Mouse (Mus musculus): ENCODE measurements at regions not wholly inside any gene's neighbourhood (a gene's known extent, or its start where the extent isn't known, plus 50 kb on each side); places are given as distances from the start of the nearest gene placed in this dataset.

GRCm38 (mm10) chr5:149956931-149957330 lies 61.5 kb upstream of the Rxfp2 start:
- WGBS: 94% methylated on average over 4 of the region's 4 CpGs
- Histone ChIP-seq H3K4me1 (0 out of 2 replicates have a peak, but pooled peaks cover 2% of the 10 kb centered on the region), H3K27ac (no peak overlapping the region), H3K9me3 (replicated peaks) (no peaks in the 10 kb centered on the region), H3K9ac (no peak overlapping the region), H3K27me3 (no peaks in the 10 kb centered on the region), H3K4me2 (no peak overlapping the region), H3K36me3 (no peaks in the 10 kb centered on the region), H3K4me3 (replicated peaks) (no peak overlapping the region)
- ATAC-seq (replicated peaks; ENCODE audit: low FRiP score): no peak

DNA sequence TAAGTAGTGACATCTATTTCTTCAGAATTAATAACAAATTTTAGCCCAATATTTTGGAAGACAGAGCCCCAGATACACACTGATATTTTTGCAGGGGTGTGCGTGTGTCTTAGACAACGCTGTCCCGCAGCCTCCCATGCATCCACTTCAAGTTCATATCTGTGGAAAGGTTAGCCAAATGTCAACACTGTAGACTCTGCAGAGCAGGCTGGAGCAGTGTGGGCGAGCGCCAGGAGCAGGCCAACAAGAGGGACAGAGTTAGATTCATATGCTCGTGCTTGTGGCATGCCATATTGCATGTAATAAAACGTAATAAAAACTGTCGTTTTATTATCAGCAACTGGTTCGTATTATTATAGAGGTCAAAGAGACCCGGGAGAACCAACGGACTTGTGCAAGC lies 57.3 kb upstream of the Rxfp2 start:
- Histone ChIP-seq H3K9me3 (replicated peaks) (no peaks in the 10 kb centered on the region), H3K27ac (no peak overlapping the region), H3K27me3 (no peaks in the 10 kb centered on the region), H3K4me2 (no peak overlapping the region), H3K9ac (no peak overlapping the region), H3K4me1 (peaks cover 10% of the 10 kb centered on the region; the same call in 1 of the 2 replicates), H3K4me3 (replicated peaks) (no peak overlapping the region), H3K36me3 (no peaks in the 10 kb centered on the region)
- WGBS: 57% methylated on average over 11 of the region's 11 CpGs
- ATAC-seq (replicated peaks; ENCODE audit: low FRiP score): no peak

- 15% methylated on average over 13 of the region's 13 CpGs for WGBS
- no peak for ATAC-seq (replicated peaks; ENCODE audit: low FRiP score)
Observed at GRCm38 (mm10) chr5:149964748-149965147, 53.7 kb upstream of the Rxfp2 start.

More at GRCm38 (mm10) chr5:149964748-149965147, 53.7 kb upstream of the Rxfp2 start:
- no peaks in the 10 kb centered on the region for H3K9me3 ChIP-seq (replicated peaks)
- no peaks in the 10 kb centered on the region for H3K27me3 ChIP-seq
- H3K4me1 ChIP-seq: peaks cover 10% of the 10 kb centered on the region; the same call in 1 of the 2 replicates
- 0 out of 2 replicates have a peak overlapping the region, but pooled peaks have one; percentile 13 for H3K27ac ChIP-seq
- peak overlapping the region; percentile 45 for H3K4me2 ChIP-seq
- H3K36me3 ChIP-seq: no peaks in the 10 kb centered on the region
- peak overlapping the region; percentile 15 for H3K4me3 ChIP-seq (replicated peaks)
- no peak overlapping the region for H3K9ac ChIP-seq
